Comparison of ENCODE assay signal across 8 mouse cellular contexts in the genomic region with DNA sequence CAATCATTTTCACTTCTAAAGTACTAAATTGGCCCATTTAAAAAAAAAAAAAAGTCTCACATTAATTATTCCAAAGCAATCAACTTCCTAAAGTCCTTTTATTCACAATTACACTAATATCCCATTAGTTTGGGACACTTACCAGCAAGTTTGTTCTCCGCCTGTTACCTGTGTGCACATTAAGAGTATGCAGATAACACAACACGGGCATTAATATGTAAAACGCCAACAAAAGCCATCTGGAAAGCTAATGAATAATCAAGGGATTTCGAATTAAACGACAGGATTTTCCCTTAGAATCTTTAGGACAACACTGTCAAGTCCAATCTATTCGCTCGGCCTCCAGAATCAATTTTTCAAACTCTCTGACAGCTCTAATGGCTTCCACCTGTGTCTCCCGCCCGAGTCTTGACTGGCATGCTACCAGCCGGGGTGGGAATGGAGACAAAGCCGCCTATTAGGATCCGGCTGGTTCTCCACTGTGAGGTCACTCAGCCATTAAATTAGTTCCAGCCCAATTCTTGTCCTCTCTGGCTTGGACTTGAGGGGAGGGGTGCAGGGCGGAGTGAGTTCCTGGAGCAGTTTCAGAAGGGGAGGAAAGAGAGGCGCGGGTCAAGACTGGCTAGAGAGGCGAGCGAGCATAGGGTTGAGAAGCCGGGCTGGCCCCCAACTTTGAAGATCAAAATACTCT.
A peak's percentile ranks its signal among the peaks of the same experiment; 100 is the strongest.
DNase-seq lines count a peak whose midpoint lies in the region; ATAC-seq lines count a peak whose summit lies in the region.

No protein-coding gene starts in this region.

- H3K9ac ChIP-seq in forebrain, embryonic 15.5 days (replicated peaks) = no peak overlapping the region
- H3K9ac ChIP-seq in hindbrain, embryonic 13.5 days = no peak overlapping the region

- peak; percentile 96 for DNase-seq in Muller cell, postnatal 12 days (ENCODE audit: inconsistent ontology term)
- peak; percentile 67 to 81 for DNase-seq in cerebellum, adult 18-20 months
- peak; percentile 50 to 52 for DNase-seq in left cerebral cortex, postnatal 10 days (ENCODE audit: extremely low spot score in 1 of 2, low spot score in 2 of 2)
- peak; percentile 94 for DNase-seq in retina, embryonic 14.5 days (ENCODE audit: low spot score)
- no peak for DNase-seq in spleen, postnatal 4 days (ENCODE audit: low spot score in 2 of 2)
- no peak for DNase-seq in adrenal gland, postnatal 25 days

- H3K4me2 ChIP-seq in forebrain, embryonic 15.5 days (replicated peaks) = 0 out of 2 replicates have a peak overlapping the region, but pooled peaks have one; percentile 2
- 0 out of 2 replicates have a peak overlapping the region, but pooled peaks have one; percentile 2 for H3K4me2 ChIP-seq in hindbrain, embryonic 13.5 days

- no peak overlapping the region for H3K27ac ChIP-seq in forebrain, embryonic 15.5 days (replicated peaks)
- H3K27ac ChIP-seq in hindbrain, embryonic 13.5 days = no peak overlapping the region

- H3K9me3 ChIP-seq in forebrain, embryonic 15.5 days = no peaks in the 10 kb centered on the region
- no peaks in the 10 kb centered on the region for H3K9me3 ChIP-seq in hindbrain, embryonic 13.5 days

- no peak overlapping the region for H3K4me3 ChIP-seq in forebrain, embryonic 15.5 days
- no peak overlapping the region for H3K4me3 ChIP-seq in hindbrain, embryonic 13.5 days

- intact Hi-C loops in left cerebral cortex, postnatal 10 days (cut with DNase I) = no loop called here

- peaks cover 15% of the 10 kb centered on the region for H3K4me1 ChIP-seq in forebrain, embryonic 15.5 days
- H3K4me1 ChIP-seq in hindbrain, embryonic 13.5 days (replicated peaks) = peaks cover 22% of the 10 kb centered on the region

- WGBS in forebrain, embryonic 15.5 days = 3% methylated on average over 18 of the region's 18 CpGs
- WGBS in hindbrain, embryonic 13.5 days = 11% methylated on average over 18 of the region's 18 CpGs

- peaks cover 6% of the 10 kb centered on the region; the same call in 1 of the 2 replicates for H3K27me3 ChIP-seq in forebrain, embryonic 15.5 days
- peaks cover 94% of the 10 kb centered on the region for H3K27me3 ChIP-seq in hindbrain, embryonic 13.5 days

- no peaks in the 10 kb centered on the region for H3K36me3 ChIP-seq in forebrain, embryonic 15.5 days
- 0 out of 2 replicates have a peak, but pooled peaks cover 5% of the 10 kb centered on the region for H3K36me3 ChIP-seq in hindbrain, embryonic 13.5 days

- ATAC-seq in forebrain, embryonic 15.5 days (replicated peaks) = peak; percentile 91
- peak; percentile 91 for ATAC-seq in hindbrain, embryonic 13.5 days (ENCODE audit: low FRiP score)

Comparison
In these comparisons a context has a peak if more than half of its experiments do, and no peak if none do; other contexts are left out.
1. DNase-seq: peak in Muller cell, postnatal 12 days (single experiment), cerebellum, adult 18-20 months (2 of 2), left cerebral cortex, postnatal 10 days (2 of 2) and retina, embryonic 14.5 days (single experiment); none in spleen, postnatal 4 days (0 of 2) and adrenal gland, postnatal 25 days (single experiment).